Mouse (Mus musculus): Measurements from ENCODE around the gene Aph1b.

The Aph1b gene

DNA sequence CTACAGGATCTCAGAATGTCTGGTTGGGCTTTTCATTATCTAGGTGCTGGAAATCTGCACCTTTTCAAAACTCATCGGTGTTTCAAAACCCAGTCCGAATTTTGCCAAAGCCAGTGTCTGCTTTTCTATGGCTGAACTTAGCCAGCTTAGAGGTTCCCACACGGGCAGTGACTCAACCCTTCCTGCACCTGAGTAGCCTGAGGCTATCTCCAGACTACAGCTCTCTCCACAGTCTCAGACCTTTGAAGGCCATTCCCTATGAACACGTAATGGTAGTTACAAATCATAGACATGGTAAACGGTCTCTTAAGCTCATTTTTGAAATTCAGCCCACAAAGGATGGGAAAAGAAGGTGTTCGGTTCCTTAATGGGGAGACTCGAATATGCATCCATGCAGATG, 55.8 kb downstream of the Aph1b start:
- DNase-seq (ENCODE audit: low spot score) = no peak

- no peak for DNase-seq (ENCODE audit: low spot score)
These were observed 58.7 kb downstream of the Aph1b start for GRCm38 (mm10) chr9:66736551-66736950.

GRCm38 (mm10) chr9:66736016-66736415, 59.3 kb downstream of the Aph1b start:
- no peak for DNase-seq (ENCODE audit: low spot score)

- no peak for DNase-seq (ENCODE audit: low spot score)
These were observed 60.2 kb downstream of the Aph1b start for GRCm38 (mm10) chr9:66735122-66735521.

GRCm38 (mm10) chr9:66734568-66734967, 60.7 kb downstream of the Aph1b start:
- no peak for DNase-seq (ENCODE audit: low spot score)

DNA sequence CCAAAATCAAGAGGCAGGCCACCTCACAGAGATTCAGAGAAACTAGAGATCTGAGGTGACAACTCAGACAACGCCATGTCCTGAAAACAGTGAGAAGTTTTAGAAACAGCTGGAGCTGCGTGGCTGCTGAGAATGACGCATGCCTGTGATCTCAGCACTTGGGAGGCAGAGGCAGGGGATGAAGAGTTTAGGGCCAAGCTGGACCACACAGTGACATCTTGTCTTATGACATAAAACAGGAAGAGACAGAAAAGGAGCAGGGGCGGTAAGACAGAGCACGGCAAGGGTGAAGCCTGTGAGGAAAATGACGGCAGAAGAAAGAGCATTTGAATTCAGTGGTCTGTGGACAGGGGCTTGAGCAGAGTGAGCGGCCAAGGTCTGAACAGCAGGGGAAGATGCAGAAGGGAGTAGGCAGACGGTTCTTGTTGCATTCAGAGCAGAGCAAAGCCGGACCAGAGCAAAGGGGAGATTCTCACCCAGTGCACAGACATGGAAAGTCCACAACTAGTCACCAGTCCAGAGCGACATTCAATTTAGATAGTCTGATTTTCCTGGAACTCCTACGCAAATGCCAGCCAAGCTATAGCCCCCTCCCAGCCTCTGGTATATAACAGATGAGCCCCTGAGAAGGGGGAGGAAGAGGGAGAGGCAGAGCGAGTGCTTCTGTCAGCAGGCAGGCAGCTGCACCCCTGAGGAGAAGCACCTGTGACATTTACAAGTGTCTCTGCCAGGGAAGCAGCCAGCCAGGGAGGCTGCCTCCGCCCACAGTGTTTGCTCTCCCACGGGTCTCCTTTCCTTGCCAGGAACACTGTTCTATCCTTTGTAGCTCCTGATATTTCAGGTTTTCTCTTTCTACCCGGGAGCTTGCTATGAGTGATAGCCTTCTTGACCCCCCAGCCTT, 62.2 kb downstream of the Aph1b start:
- DNase-seq (ENCODE audit: low spot score) = no peak

- no peak for DNase-seq (ENCODE audit: low spot score)
These were observed 64.0 kb downstream of the Aph1b start for GRCm38 (mm10) chr9:66731284-66731683.

DNA sequence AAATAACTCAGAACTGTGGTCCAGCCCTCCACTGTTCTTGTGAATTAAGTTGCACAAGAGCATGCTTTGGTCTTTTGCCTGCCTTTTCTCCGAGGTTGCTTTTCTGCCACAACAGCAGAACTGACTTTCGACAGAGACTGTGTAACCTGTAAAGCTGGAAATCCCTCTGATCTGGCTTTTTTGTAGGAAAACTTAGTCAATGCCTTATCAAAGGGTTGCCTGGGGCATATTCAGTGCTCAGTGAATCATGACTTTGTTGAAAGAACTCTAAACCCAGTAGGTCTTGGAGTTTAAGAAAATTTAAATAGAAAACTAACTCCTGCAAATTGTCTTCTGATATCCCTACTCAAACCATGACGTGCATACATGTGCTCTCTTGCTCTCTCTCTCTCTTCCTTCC, 64.7 kb downstream of the Aph1b start:
- DNase-seq (ENCODE audit: low spot score) = no peak

DNA sequence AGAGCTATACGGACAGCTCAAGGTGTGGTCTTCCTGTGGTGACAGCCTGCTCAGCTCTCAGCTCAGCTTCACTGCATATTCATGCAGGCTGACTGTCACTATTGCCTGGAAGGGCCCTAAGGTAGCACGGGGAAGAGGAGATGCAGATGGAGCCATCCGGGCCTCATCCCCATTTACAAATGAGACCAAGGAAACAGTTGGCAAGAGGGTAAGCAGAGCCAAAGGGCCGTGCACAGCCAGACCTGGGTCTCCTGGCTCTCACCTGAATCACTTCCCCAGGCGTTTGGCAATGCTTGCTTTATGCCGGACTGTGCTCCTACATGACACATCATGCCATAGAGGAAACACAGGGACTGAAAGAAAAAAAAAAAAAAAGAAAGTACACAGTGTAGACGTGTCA, 68.0 kb downstream of the Aph1b start:
- DNase-seq (ENCODE audit: low spot score) = no peak

GRCm38 (mm10) chr9:66725591-66725990, 69.7 kb downstream of the Aph1b start:
- no peak for DNase-seq (ENCODE audit: low spot score)
